Mouse (Mus musculus) MEL (cell line): ENCODE measurements around the gene Mrm2.

Experiments used
- MEF2A ChIP-seq: IDR thresholded peaks from 2 replicates; pipeline ENCODE4 v1.6.1; 2014; ENCODE audit warnings: low read depth, mild to moderate bottlenecking, inconsistent platforms, low read length, improper control_type of control experiment; ENCODE audit not compliant: poor library complexity, insufficient replicate concordance, severe bottlenecking; ENCODE audit errors: extremely low read depth
- POLR2AphosphoS5 ChIP-seq: IDR thresholded peaks from 2 replicates; pipeline ENCODE4 v1.6.1; 2012; ENCODE audit warnings: low read depth, borderline replicate concordance, mild to moderate bottlenecking, inconsistent platforms, low read length, moderate library complexity, mixed read lengths

- TF ChIP-seq MEF2A (no peak), POLR2AphosphoS5 (no peak)
These were observed 24.1 kb downstream of the Mrm2 start for GRCm38 (mm10) chr5:140307602-140308001.
